Mouse (Mus musculus) kidney, adult 11 months (tissue): ENCODE measurements around the gene Insc.

Source experiments
- DNase-seq: peaks from one replicate; pipeline ENCODE4 v3.0.0; 2022

Gene Insc

DNA sequence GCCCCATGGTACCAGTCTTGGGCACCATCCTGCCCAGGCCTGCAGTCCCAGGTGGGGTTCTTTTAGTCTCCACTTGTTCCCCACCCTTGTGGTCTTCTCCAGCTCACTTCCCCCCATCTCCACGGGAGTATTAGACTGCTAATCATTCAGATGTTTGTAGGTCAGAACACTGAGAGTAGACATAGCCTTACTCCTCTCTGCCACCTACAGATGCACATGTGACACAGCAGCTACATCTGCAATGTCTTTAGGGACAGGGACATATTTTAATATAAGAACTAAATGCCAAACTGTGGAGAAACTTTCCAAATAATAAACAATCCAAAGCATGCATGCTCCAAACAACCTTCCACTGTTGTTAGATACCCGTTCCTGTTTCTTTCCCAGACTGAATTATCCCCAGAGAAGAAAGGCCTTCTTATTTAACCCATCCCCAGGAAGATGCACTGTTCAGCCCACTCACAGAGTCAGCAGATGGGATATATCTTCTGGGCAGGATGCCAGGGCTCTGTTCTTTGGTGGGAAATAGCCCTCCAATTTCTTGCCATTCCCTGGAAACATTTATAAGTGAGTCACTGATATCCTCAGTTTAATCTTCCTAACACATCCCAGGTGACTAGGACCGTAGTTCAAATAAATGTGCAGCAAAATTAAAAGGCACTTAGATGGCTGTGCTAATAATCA is 88.9 kb downstream of the Insc start:
- DNase-seq: no peak

DNA sequence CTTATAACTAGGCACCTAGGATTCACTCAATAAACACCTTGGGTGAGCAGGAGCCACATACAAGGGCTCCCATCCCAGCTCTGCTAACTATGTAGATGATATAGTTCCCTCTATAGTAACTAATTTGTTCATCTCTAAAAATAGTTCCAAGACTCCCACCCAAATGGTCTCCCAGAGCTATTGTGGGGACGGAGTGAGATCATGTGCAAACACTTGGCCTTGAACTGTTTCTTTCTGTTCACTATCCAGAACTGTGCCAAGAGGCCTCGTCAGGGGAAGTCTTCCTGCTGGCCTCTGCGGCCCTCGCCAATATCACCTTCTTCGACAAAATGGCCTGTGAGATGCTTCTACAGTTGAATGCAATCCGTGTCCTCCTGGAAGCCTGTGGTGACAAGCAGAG is 91.0 kb downstream of the Insc start:
- DNase-seq: no peak

DNA sequence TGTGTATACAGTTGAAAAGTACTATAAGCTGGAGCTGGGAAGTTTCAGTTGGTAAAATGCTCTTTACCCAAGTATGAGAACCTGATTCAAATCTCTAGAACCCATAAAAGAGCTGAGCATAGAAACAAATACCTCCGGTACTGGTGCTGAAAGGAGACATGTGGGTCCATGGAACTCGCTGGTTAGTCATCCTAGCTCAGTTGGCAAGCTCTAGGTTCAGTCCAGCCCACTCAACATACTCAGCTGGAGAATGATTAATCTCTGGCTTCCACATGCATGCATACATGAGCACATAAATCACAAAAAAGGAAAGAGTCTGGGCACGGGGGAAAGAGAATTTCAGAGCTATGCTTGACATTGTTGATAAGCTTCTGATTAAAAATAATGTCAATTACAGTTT is 93.8 kb downstream of the Insc start:
- DNase-seq: no peak

DNA sequence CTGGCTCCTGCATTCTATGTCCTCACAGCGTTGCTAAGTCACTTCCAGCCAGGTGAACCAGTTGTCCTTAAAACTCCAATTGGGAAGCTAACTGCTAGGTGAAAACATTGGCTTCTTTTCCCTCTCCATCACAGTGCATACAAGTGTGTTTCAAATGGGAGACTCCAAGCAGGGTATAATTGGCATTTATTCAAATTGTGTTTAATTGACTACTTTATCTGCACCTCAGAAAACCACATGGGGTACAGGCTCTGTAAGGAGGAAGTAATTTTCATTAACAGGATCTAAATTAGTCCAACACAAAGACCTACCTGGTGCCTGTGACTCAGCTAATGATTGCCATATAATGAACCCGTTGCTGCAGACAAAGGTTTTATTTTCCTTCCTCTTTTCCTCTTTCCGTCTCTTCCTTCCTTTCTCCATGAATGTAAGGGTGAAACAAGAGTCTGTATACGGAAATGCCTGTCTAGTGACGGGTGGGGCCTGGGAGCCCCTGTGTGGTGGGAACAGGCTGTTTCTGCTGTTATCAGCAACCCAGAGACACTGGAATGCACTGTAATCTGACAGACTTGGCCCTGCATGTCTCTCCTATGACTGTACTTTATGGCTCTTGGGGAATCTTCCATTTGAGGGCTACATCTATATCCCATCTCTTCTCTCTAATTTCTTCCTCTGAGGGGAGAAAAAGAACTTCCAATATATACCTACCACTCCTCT is 96.7 kb downstream of the Insc start:
- no peak for DNase-seq

DNA sequence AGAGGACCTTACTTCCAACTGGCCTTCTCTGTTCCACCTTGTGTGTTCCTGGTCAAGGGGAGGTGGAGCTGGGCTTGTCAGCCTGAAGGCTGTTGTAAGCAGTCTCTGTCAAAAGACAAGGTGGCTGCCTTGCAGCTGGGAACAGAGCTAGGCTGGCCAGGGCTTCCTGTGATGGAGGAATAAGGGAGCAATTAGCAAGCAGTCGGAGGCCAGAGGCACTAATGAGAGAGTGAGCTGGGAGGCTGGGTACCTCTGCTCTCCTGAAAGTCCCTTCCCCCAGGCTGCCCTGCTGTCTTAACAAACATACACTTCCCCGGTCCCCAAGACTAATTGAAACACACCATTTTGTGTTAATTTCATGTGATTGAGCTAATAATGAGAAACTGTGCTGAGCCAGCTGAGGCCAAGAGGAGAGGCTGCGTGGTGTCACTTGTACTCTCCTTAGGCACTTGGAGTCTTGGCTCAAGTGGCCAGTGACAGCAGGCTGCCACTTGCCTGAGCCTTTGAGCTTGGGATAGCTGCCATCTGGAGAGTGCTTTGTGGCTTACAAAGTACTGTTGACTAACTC is 99.2 kb downstream of the Insc start:
- no peak for DNase-seq

DNA sequence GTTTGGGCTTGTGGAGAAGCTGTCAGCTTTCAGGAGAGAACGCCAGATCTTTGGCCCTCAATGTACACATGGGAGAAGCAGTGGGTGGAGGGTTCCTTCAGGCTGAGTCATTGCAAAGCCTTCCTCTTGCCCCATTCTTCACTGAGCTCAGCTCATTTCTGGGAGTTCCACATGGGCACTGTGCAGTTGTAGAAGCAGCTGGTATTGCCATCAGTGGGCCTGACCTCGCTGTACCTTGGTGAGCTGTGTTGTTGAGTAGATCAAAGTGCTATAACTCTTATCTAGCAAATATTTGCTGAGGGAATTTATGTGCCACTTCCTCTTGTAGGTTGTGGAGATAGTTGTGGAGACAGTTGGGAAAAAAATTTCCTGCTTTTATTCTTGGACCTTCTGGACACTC is 103.7 kb downstream of the Insc start:
- DNase-seq: no peak

DNA sequence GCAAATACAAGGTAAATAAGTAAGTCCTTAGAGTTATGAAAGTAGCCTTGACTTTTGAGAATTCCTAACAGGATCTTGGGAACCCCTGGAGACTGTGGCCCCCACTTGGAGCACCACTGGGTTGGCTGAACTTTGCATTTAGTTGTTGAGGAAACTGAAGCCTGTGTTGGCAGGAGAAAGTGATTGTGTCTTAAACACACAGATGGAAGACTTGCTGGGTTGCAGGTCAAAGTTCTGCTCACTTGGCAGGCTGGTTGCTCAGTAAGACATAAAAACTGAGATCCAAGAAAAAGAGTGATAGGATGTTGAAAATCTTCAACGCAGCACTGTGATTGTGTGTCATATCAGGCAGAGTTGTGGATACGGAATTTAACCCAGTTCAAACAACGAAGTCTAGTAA is 108.9 kb downstream of the Insc start:
- DNase-seq: peak; percentile 8

DNA sequence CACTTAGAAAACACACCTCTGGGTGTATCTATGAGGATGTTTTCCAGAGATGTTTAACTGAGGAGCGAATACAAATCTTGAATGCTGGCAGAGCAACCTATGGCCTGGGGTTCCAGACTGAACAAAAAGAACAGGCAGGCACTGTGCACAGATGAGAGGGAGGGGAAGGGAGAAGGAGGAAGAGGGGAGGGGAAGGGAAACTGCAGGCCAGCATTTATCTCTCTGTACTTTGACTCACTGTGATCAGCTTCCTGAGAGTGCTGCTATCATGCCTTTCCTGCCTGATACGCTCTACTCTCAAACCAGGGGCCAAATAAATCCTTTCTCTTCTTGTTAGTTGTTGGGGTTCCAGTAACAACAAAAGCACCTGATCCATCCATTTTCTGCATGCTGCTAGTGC is 110.7 kb downstream of the Insc start:
- DNase-seq: no peak

DNA sequence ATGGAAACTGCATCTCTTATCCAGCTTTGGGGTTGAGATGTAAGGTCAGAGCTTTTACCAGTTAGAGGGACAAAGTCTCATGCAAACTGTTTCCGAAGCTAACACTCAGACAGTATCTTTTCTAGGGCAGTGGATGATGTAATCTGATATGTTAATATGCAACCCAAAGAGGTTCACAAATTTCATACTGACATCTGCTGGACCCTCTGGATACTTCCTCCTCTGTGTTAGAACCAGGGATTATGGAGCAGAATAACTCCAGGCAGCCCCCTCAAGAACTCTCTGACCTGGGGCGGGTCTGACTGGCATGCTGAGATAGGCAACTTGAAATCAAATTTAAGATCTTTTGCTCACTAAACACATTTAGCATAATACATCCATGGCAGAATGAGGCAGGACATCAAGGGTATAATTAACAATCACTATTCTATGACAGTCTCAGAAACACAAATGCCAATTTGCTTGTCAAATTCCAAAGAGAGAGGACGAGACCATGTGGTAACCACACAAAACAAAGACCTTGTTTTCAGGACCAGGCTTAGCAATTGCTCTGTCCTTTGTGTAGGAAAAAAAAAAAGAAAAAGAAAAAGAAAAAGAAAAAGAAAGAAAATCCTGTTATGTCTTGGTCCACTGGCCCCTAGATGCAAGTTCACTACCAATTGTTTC is 117.5 kb downstream of the Insc start:
- DNase-seq: no peak

DNA sequence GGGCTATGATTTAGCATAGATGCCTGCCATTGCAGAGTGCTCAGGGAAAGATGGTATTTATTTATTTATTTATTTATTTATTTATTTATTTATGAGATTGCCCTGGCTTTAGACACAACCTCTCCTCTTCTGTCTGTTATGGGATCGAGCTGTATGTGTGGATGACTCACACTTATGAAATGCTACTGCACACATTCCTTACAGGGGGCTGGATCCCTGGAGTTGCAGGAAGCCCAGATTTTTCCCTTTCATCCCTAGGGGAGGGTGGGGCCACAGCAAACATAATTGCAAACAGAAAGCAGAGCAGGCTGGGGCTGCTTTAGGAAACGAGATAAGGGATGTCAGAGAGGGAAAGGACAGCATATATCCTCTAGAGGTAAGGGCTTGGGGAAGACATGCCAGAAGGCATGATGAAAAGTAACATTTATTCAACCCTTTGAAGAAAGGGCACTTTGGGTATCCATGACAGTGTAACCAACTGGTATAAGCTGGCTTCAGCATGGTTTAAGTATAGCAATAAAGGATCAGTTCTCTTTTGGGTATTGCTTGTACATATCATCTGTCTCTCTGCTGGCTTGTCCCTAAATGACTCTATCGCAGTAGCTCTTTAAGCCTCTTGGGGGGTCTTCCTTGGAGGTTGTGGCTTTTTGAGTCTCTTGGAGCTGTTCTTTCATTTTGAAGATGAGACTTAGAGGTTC is 130.0 kb downstream of the Insc start:
- DNase-seq: no peak

DNA sequence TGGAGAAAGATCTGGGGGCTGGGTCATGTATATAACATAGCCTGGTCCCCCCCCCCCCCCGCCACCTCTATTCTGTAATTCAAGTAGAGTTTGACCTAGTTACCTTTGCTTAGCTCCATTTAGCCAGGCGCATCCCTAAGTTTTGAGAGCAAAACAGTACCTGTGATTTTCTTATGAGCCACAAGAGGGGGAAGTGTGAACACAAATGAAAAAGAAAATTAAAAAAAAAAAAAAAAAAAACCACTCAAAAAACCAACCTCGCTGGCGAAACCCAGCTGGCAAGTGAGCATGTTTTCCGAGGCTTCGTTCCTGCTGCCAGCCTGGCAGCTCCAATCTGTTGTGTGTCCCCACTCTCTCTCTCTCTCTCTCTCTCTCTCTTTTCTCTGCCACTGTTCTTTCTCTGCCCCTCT is 130.5 kb downstream of the Insc start:
- no peak for DNase-seq

DNA sequence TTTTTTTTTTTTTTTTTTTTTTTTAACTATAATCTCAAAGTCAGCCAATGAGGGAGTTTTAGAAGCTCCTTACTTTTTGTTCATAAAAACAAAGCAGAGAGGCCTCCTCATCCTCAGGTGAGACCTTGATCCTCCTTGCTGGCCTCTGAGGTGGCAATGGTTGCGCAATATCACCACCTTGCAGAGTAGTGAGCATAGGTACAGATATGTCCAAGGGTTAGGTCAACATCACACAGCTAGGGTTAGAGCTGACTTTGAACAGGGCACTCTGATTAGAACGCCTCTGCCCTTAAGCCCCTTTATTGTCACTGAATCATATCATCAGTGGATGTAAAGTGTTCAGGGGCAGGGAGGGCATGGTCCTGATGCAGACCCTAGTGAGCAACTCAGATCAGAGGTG is 131.1 kb downstream of the Insc start:
- DNase-seq: no peak

DNA sequence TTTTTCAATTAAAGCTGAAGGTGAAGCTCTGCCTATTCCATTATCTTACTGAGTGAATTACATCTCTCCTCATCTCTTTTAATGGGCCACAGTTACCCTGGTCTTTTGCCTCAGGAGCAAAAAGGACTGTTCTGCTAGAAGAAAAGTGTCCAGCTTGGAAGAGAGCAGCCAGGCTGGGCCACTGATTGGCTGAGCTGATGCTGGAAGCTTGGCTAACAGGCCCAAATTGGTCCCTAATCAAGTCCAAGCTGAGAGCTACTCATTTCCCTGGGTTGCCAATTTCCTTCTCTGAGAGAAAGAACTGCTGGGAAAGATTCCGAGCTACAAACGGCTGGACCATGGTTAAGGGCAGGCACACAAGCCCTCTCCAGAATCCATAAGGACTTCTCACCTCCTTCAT is 140.1 kb downstream of the Insc start:
- DNase-seq: no peak

DNA sequence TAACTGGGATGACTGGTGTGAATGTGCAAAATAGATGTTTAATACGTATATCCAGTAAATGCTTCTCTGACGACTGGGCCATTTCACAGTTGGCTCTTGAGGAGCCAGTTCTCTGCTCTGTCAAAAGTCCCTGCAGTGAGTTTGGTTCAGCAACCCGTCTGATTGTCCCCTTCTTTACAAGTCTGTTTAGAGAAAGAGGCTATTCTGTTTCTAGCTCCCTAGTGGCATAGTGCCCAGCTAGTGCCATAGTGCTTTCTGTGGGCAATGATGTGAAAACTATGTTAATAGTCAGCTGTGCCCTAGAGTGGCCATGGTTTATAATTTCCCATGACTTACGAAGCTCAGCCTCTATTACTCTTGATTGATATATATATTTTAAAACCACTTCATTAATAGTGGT is 143.4 kb downstream of the Insc start:
- peak; percentile 3 for DNase-seq

DNA sequence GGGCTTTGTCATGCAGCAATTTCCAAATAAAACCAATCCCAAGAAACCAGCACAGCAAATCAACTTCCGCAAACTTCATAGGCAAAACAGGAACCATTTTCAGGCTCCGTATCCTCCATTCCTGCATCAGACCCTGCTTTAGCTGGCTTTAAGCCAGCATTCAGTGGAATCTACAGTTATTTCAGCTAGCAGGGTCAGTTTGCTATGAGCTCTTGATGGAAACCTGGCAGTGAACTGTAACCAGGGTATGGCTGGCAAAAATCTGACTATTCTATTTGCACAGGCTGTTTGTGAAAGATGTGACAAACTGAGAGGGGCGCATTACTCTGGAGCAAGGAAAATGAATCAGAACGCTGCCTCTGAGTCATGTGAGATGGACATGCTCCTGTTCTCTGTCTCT is 146.7 kb downstream of the Insc start:
- DNase-seq: no peak

DNA sequence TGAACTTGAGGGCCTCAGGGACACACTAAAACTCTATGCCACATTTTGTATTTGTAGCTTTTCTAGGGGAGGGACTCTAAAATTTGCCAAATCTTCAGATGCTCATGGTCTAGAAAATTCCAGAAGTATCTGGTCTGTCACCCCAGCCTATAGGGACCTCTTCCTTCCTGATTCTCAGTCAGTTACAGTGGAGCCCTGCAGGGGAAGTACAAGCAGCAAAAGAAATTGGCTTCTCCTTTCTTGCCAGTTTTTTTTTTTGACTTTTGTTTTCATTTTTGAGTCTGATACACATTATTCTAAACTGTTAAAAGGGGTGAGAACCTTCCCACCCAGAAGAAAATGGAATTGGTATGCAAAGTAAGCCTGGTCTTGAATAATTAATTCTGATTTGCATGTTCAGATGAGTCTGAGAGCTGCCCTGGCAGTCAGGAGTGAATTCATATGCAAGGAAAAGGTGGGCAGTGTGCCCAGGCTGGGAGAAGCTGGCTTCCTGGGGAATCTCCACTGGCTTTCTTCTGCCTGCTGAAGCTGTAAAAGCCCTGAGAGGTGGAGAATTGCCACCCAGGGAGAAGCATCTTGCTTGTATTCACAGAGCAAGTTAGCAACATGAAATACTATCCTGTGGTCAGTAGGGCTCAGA is 149.2 kb downstream of the Insc start:
- no peak for DNase-seq

DNA sequence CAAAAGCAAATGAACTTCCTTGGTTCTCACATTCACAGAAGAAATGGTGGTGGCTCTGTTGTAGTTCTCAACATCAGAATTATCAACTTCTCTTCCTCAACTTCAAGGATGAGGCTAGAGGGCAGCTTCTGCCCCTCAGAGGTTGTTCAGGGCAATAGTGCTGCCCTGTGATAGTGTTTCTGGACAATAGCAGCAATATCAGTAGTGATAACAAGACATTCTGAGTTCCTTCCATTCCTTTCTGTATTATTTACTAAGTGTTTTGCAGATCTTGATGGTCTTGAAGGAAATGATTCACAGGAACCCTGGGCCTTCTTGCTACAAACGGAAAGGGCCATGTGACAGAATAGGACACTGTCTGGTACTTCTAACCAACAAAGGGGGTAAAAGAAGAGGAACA is 150.4 kb downstream of the Insc start:
- DNase-seq: no peak

DNA sequence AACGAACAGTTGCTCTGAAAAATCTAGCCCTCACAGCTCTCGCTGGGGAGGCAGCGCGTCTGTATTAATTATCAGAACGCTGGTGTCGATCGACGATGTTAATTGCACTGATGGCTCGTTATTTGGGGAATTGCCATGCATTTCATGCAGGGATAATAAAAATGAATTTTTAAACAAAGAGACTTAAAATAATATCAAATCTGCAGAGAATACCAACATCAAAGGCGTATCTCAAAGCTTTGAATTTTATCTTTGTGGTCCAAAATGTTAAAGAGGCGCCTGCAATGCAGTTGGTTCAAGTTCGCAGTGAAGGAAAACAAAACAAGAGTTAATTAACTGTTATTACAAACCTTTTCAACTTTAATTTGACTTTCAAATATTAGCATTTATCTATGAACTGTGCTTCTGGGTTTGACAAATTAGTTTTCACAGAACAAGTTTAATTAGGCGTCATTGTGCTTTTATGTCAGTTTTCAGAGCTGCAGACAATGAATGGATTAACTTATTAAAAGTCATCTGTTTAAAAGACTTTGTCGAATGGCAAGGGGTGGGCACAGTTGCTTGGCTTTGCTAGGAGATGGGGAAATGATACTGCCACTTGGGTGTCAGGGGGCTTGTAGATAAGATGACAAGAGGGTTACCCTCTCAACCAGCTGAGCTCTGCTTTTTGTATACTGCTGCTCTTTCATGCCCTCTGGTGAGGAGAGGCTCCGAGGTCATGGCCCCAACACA is 153.6 kb downstream of the Insc start:
- no peak for DNase-seq
